Mouse (Mus musculus) adrenal gland, adult 2 months (tissue): ENCODE measurements at regions not wholly inside any gene's neighbourhood (a gene's known extent, or its start where the extent isn't known, plus 50 kb on each side); places are given as distances from the start of the nearest gene placed in this dataset.
A peak's percentile ranks its signal among the peaks of the same experiment; 100 is the strongest.

Experiments
- DNase-seq: peaks from one replicate; pipeline ENCODE4 v3.0.0; 2021

GRCm38 (mm10) chr8:11981458-11981857, 141.2 kb downstream of the Tex29 start:
- DNase-seq: peak; percentile 7

GRCm38 (mm10) chr8:11990024-11990423, 149.8 kb downstream of the Tex29 start:
- DNase-seq: no peak

- DNase-seq: peak; percentile 75
These were observed 159.6 kb downstream of the Tex29 start for GRCm38 (mm10) chr8:11999736-12000458.

- no peak for DNase-seq
These were observed 160.2 kb downstream of the Tex29 start for GRCm38 (mm10) chr8:12000459-12000789.

- no peak for DNase-seq
These were observed 164.0 kb downstream of the Tex29 start for GRCm38 (mm10) chr8:12004241-12004640.

GRCm38 (mm10) chr8:12012769-12013168, 172.5 kb downstream of the Tex29 start:
- peak; percentile 53 for DNase-seq

- no peak for DNase-seq
These were observed 177.5 kb downstream of the Tex29 start for GRCm38 (mm10) chr8:12017750-12018149.

- DNase-seq: peak; percentile 45
These were observed 179.0 kb downstream of the Tex29 start for GRCm38 (mm10) chr8:12019272-12019671.

- peak; percentile 66 for DNase-seq
These were observed 183.6 kb downstream of the Tex29 start for GRCm38 (mm10) chr8:12023669-12024390.

- no peak for DNase-seq
These were observed 190.3 kb downstream of the Tex29 start for GRCm38 (mm10) chr8:12030363-12031116.

GRCm38 (mm10) chr8:12031796-12032195, 191.5 kb downstream of the Tex29 start:
- no peak for DNase-seq

- no peak for DNase-seq
These were observed 192.1 kb downstream of the Tex29 start for GRCm38 (mm10) chr8:12032386-12032785.

GRCm38 (mm10) chr8:12036349-12036748, 196.1 kb downstream of the Tex29 start:
- DNase-seq: no peak

GRCm38 (mm10) chr8:12040924-12041323, 200.7 kb downstream of the Tex29 start:
- no peak for DNase-seq

GRCm38 (mm10) chr8:12041662-12042061, 201.4 kb downstream of the Tex29 start:
- DNase-seq: no peak

GRCm38 (mm10) chr8:12050841-12051240, 210.6 kb downstream of the Tex29 start:
- no peak for DNase-seq

GRCm38 (mm10) chr8:12051357-12051756, 211.1 kb downstream of the Tex29 start:
- no peak for DNase-seq

- DNase-seq: peak; percentile 77
These were observed 215.7 kb downstream of the Tex29 start for GRCm38 (mm10) chr8:12055931-12056330.

GRCm38 (mm10) chr8:12061237-12061636, 217.4 kb upstream of the A230072I06Rik start:
- no peak for DNase-seq

- peak; percentile 58 for DNase-seq
These were observed 215.9 kb upstream of the A230072I06Rik start for GRCm38 (mm10) chr8:12062710-12063109.

- DNase-seq: no peak
These were observed 214.0 kb upstream of the A230072I06Rik start for GRCm38 (mm10) chr8:12064664-12065063.

- peak; percentile 52 for DNase-seq
These were observed 212.2 kb upstream of the A230072I06Rik start for GRCm38 (mm10) chr8:12066454-12066853.
